Mouse (Mus musculus) natural killer cell, adult 2 months (primary cell): ENCODE measurements around the gene Tcap.

ENCODE experiments used
- DNase-seq, 2 experiments: peaks; one replicate each; pipeline ENCODE4 v3.0.0; 2022; ENCODE audit warnings: low spot score in 2 of 2

Gene Tcap

GRCm38 (mm10) chr11:98383261-98384030 lies at the start of gene Tcap:
Tcap (plus strand) TSS chr11:98383811.
- no peak for DNase-seq

- DNase-seq, result no peak
Observed at GRCm38 (mm10) chr11:98333981-98334741, 49.5 kb upstream of the Tcap start.

DNA sequence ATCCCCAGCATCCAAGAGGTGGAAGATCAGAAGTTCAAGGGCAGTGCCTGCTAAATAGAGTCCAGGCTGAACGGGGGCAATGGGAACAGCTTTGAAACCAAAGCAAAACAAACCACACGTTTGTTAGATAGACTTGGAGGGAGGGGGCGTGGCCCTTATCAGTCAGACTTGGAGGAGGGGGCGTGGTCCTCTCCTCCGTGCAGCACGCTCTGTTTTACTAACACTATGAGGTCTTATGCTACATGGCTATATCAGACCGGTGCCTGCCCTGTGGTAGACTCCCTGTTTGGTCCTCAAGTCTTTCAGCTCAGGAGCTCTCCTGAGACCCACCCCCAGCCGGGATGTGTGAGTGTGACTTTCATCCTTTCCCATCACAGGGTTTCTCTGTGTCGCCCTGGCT lies 48.4 kb upstream of the Tcap start:
- DNase-seq, result no peak

GRCm38 (mm10) chr11:98336245-98337107 lies 47.1 kb upstream of the Tcap start:
- no peak for DNase-seq

DNA sequence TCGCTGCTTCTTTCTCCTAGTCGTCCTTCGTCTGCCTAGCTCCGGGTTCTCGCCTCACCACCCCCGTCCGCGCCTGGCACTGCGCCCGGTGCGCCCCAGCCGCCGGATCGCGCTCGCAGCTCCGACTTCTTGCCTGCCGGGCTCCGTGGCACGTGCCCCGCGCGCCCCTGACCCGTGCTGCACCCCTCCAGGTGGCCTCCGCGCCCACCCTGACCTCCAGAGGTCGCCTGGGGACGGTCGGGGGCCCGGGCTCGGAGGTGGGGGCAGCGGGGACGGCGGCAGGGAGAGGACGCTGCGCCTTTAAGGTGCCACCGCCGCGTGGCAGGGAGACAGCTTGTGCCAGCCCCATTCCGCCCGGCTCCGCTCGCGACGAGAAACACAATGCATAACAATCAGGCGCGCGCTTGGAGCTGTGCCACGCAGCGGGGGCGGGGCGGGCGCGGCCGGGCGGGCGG lies 45.1 kb upstream of the Tcap start:
- no peak for DNase-seq

- no peak for DNase-seq
Observed at GRCm38 (mm10) chr11:98339071-98339501, 44.5 kb upstream of the Tcap start.

DNA sequence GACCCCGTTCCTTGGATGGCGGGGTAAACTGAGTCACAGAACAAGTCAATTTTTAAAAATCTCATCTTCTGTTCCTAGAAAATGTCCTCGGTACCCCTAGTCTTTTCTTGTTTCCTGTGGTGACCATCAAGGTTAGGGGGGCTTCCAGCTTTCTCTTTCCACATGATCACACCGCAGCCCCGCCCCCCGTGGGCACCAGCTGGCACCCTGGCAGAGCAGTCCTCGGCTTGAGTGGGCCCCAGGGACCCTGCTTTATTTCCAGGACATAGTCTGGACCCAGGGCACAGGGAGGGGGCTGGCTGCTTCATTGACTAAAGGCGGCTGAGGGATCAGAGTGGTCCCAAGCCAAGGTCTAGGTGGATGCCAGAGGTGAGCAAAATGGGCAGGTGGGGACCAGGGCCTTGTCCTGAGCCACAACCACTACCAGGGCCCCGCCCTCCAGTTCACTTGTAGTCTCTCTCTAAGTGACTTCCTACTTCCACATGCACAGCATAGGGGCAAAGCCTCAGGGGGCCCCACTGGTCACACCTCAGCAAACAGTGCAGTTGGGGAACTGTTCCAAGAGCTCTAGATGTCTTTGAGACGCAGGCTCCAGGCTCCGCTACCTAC lies 43.8 kb upstream of the Tcap start:
- no peak for DNase-seq

DNA sequence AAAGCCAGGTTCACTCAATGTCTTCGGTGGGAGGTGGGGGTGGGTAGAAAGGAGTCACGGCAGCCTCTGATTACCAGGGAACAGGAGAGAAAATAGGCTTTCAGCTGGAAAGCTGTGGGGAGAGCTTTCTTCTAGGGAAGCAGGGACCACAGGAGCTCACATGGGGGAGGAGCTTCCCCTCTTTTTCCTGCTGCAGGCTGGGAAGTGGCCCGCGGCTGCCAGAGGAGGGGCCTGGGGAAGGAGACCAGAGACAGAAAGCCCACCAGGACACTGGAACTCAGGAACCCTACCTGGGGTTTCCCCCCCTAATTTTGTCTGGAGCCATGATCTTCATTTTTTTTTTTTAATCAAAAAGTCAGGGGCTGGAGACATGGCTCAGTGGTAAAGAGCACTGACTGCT lies 43.0 kb upstream of the Tcap start:
- no peak for DNase-seq

- DNase-seq, result no peak
Observed at GRCm38 (mm10) chr11:98341174-98341573, 42.4 kb upstream of the Tcap start.

DNA sequence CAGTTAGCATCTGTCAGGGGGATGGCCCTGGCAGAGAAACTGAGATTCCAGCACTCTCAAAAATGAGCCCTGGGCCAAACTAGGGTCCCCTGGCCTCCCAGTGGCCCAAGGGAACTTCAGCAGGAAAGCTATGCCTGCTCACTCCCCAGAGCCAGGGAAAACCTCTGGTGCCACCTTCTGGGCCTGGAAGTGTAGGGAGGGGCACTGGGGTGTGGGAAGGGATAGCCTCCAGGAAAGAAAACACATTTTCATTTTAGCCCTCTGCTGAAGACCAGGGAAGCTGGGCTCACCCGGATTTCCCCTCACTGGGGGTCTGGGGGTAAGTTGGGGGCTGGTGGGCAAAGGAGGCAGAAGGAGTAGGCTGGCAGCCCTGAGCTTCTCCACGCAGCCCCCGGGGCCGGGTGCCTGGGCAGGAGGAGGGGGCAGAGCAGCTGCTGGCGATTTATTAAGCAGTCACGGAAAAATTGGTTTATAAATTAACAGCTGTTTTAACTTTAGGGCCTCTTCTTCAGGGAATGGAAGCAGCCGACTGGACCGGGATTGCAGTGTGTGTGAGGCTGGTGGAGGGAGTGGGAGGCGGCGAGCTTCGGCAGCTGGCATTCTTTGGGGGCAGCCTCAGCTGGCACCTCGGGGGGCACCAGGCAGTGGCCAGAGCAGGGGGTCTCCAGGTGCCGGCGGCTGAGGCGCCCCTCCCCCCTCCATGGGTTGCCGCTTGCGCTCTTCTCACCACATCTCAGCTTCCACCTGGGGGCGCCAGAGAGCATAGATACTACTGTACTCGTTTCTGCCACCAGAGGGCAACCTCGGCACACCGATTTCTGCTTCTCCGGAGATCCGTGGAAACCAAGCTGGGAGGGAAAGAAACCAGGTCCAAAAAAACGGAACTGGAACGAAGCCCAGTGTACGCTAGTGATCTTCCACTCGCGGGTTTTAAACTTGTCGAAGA lies 41.3 kb upstream of the Tcap start:
- DNase-seq, result peak; percentile 87 to 93

DNA sequence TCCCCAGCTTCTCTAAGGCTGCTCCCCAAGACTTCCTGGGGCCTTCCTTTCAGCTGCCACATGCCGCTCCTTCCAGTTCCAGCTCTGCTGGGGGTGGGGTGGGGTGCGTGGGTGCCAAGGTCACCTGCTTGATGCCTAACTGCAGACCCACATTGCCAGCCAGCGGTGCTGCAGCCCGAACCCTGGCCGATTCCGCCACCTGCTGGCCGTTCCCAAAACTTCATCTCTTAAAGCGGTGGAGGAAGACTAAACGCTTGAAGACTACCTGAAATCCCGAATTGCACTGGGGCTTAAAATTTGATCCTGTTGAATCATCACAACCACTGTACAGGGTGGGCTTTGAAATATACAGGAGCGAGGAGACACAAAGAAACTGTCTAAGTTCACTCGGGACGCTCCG lies 38.4 kb upstream of the Tcap start:
- peak; percentile 51 to 70 for DNase-seq

DNA sequence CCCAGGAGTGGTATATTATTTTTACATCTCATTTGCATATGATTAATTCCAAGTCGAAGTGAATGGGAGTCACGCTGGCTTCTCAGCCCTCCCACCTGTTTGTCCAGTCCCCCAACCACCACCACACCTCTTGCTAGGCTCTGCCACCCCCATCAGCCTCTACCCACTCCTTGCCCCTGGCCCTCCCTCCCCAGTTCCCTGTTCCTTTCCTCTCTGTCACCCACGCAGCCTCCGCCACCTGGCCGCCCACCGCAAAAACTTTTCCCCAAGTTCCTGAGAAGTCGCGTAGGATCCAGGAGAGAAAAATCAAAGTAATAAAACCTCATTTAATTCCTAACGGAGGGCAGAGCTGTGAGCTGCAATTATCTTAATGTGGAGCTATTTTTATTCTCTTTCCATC lies 37.4 kb upstream of the Tcap start:
- no peak for DNase-seq

DNA sequence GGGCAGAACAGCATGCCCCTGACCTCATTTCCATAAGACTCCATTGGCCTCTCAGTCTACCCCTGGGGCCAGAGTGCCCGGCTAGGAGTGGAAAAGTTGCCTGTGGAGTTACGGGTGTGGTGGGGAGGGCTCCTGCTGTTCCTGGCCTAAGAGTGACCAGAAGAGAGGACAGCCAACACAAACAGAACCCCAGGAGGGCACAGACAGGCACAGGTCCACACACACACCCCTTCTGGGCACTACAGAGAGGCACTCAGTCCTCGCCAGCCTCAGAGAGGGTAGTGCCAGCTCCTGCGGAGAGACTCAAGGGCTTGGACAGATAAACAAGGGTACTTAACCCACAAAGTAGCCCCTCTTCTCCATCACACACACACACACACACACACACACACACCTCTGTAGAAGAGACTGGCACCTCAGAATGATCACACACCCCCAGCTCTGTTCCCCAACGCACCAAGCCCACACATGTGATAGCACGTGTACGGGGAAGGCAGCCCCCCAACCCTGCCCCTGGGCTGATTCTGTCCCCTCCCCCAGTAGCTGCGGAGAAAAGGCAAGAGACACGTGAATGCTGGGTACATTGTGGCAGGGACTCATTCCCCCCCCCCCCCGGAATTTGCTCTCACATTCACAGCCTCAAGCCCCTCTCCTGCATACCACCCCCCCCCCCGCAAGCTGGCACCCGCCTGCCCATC lies 36.1 kb upstream of the Tcap start:
- no peak for DNase-seq

GRCm38 (mm10) chr11:98348083-98348961 lies 35.3 kb upstream of the Tcap start, which contains the start of gene Ppp1r1b:
Ppp1r1b (plus strand) TSS chr11:98348404.
- DNase-seq, result no peak

GRCm38 (mm10) chr11:98349308-98349707 lies 34.3 kb upstream of the Tcap start:
- no peak for DNase-seq

- DNase-seq, result no peak
Observed at GRCm38 (mm10) chr11:98352272-98352990, 31.2 kb upstream of the Tcap start.

DNA sequence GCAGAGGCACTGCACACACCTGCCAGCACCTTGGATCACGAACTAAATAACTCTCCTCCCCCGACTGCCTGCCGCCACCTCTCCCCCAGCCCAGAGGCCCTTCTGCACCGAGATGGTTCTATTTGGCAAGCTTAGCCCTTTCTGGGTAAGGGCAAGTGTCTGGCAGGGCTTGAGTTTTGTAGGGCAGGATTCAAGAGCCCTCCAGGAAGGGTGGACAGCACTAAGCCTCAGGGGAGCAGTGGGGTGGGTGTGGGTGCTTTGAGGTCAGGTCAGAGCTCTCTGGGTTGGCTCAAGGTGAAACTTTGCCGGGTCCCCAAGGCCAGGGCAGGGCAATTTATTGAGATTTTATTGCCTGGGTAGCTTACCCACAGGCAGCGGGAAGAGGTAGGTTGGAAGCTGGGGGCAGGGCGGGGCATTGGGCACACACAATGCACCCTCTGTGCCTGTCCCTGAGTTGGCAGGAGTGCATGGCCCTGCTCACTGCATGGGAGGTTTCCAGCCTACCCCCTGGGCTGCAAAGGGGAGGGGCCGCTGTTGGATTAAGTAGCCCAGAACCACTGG lies 29.9 kb upstream of the Tcap start:
- DNase-seq, result no peak

DNA sequence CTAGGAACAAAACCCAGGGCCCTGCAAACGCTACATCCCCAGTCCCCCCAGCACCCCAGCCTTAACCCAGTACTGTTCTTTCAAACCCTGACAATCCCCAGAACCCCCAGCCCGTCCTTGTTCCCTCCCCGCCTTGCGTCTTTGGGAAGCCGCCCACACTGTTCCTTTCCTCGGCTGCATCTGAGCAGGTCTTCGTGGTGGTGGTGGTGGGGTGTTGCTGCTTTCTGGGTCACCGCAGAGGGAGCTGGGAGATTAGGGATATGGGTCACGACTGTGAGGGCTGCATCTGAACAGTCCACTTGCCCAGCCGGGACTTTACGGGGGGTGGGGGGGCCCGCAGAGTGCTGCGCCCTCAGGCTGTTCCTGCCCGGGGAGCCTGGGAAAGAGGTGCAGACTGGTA lies 29.2 kb upstream of the Tcap start:
- DNase-seq, result no peak
